Mouse (Mus musculus) adrenal gland, postnatal 14 days (tissue): ENCODE results near the gene Ski. TPM values are rescaled to one million over a fixed set of nuclear protein-coding genes. Genes with fewer than 3 reads are reported as not detected.

ENCODE experiments used
- DNase-seq: peaks from one replicate; pipeline ENCODE4 v3.0.0; 2021; ENCODE audit warnings: mixed read lengths
- total RNA-seq: library from RNA; stranded (reverse); gene quantifications from 2 replicates; pipeline ENCODE4 v1.2.3, GENCODE M21; 2021

Ski gene
- total RNA-seq, 1 experiment from 2014 or later: 66.2 TPM

GRCm38 (mm10) chr4:155214188-155214587 lies 8.2 kb downstream of the Ski start:
- DNase-seq: no peak

GRCm38 (mm10) chr4:155213752-155214054 lies 8.7 kb downstream of the Ski start:
- DNase-seq: no peak

- DNase-seq: no peak
These were observed 9.2 kb downstream of the Ski start for GRCm38 (mm10) chr4:155213052-155213751.

- DNase-seq: no peak
These were observed 12.9 kb downstream of the Ski start for GRCm38 (mm10) chr4:155209494-155209893.

GRCm38 (mm10) chr4:155209079-155209478 lies 13.3 kb downstream of the Ski start:
- DNase-seq: no peak

GRCm38 (mm10) chr4:155208613-155209012 lies 13.8 kb downstream of the Ski start:
- DNase-seq: no peak

- no peak for DNase-seq
These were observed 14.6 kb downstream of the Ski start for GRCm38 (mm10) chr4:155207841-155208240.

- DNase-seq: no peak
These were observed 15.9 kb downstream of the Ski start for GRCm38 (mm10) chr4:155206498-155206897.

GRCm38 (mm10) chr4:155205919-155206318 lies 16.5 kb downstream of the Ski start:
- DNase-seq: peak; percentile 51

GRCm38 (mm10) chr4:155201764-155202163 lies 20.6 kb downstream of the Ski start:
- DNase-seq: no peak

GRCm38 (mm10) chr4:155200861-155201390 lies 21.5 kb downstream of the Ski start:
- no peak for DNase-seq

GRCm38 (mm10) chr4:155197726-155198125 lies 24.7 kb downstream of the Ski start:
- DNase-seq: peak; percentile 67

- DNase-seq: no peak
These were observed 27.2 kb downstream of the Ski start for GRCm38 (mm10) chr4:155195204-155195603.

GRCm38 (mm10) chr4:155190275-155190674 lies 32.1 kb downstream of the Ski start:
- DNase-seq: no peak

GRCm38 (mm10) chr4:155189711-155190139 lies 32.7 kb downstream of the Ski start:
- DNase-seq: peak; percentile 65

- no peak for DNase-seq
These were observed 33.6 kb downstream of the Ski start for GRCm38 (mm10) chr4:155188803-155189202.

GRCm38 (mm10) chr4:155188341-155188740 lies 34.1 kb downstream of the Ski start:
- no peak for DNase-seq

GRCm38 (mm10) chr4:155187192-155187674 lies 35.2 kb downstream of the Ski start:
- DNase-seq: peak; percentile 42

- no peak for DNase-seq
These were observed 36.5 kb downstream of the Ski start for GRCm38 (mm10) chr4:155185845-155186244.

- no peak for DNase-seq
These were observed 37.9 kb downstream of the Ski start for GRCm38 (mm10) chr4:155184248-155185070.

GRCm38 (mm10) chr4:155183201-155183600 lies 39.2 kb downstream of the Ski start:
- DNase-seq: no peak

GRCm38 (mm10) chr4:155178981-155179512 lies 43.3 kb downstream of the Ski start:
- DNase-seq: peak; percentile 55

GRCm38 (mm10) chr4:155178274-155178673 lies 44.1 kb downstream of the Ski start:
- peak; percentile 78 for DNase-seq
